In the genomic region with DNA sequence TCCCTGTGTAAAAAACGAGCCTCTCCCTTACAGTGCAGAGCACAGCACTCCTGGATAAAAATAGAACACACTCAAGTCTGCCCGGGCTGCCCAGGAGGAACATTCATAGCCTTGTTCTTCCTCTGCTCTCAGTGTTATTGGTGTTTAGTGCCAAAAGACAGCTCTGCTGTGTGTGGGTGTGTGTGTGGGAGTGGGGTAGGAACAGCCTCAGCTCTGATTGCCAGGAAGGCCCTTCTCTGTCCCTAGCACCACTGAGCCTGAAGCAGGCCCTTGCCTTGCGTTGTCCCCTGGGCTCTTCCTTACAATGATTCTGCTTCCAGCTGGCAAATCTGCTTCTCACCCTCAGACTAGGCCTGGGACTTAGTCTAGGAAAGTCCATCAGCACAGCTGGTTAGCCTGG, we compare ENCODE assay signal across 15 mouse cellular contexts. TPM values are rescaled to one million over a fixed set of nuclear protein-coding genes. Genes with fewer than 3 reads are reported as not detected.
DNase-seq lines count a peak whose midpoint lies in the region; ATAC-seq and TF ChIP-seq lines count a peak whose summit lies in the region.
"Had no signal": no experiment of that assay in that cellular context is flagged by ENCODE, and none has a peak within 500 bp of the region (broad histone marks: within the 10 kb centered on the region; RNA-seq: fewer than 3 reads in every experiment).

No protein-coding gene starts in this region.

- 33% methylated on average over 3 of the region's 3 CpGs for WGBS in kidney, postnatal 0 days
- WGBS in thymus, adult 2 months = 40% methylated on average over 3 of the region's 3 CpGs

- peak; percentile 16 for DNase-seq in cerebellum, postnatal 25 days
- DNase-seq in cerebellum, adult 18-20 months = no peak
- peak; percentile 10 for DNase-seq in kidney, postnatal 0 days (ENCODE audit: low spot score)
- DNase-seq in kidney, postnatal 25 days = no peak
- peak; percentile 80 for DNase-seq in brain, adult 2 months (ENCODE audit: low read depth, low spot score)
- DNase-seq in left cerebral cortex, adult 9 months (ENCODE audit: low spot score in 2 of 2) = peak; percentile 14 to 56
- no peak for DNase-seq in liver
- DNase-seq in thymus, adult 2 months = no peak
- DNase-seq: kidney, postnatal 14 days; lung, postnatal 4 days; thymus, adult 18-20 months had no signal

- TF ChIP-seq POLR2A in thymus, adult 2 months (IDR thresholded peaks at IDR 0.05; ENCODE audit: control insufficient read depth, extremely low read depth, insufficient read depth, low read length, poor library complexity) = no peak

- no peak for ATAC-seq in kidney, postnatal 0 days (replicated peaks; ENCODE audit: low FRiP score, low read depth)
- ATAC-seq: activated CD4-positive, CD25-positive, alpha-beta regulatory T cell, adult 4 months; forebrain, embryonic 14.5 days had no signal

- no peaks in the 10 kb centered on the region for H3K36me3 ChIP-seq in kidney, postnatal 0 days (ENCODE audit: insufficient read depth, low read length)
- no peaks in the 10 kb centered on the region for H3K36me3 ChIP-seq in thymus, adult 2 months (ENCODE audit: control insufficient read depth, insufficient read depth, low read length)

- no peaks in the 10 kb centered on the region for H3K27me3 ChIP-seq in kidney, postnatal 0 days (ENCODE audit: insufficient read depth, low read length)
- no peaks in the 10 kb centered on the region for H3K27me3 ChIP-seq in thymus, adult 2 months (ENCODE audit: control insufficient read depth, insufficient read depth, low read length)

- TF ChIP-seq CTCF in kidney, postnatal 0 days (IDR thresholded peaks at IDR 0.05; ENCODE audit: low read depth) = no peak
- TF ChIP-seq CTCF in thymus, adult 2 months (IDR thresholded peaks at IDR 0.05; ENCODE audit: borderline replicate concordance, control insufficient read depth, extremely low read depth, insufficient read depth, low read length, poor library complexity) = no peak

- no peaks in the 10 kb centered on the region for H3K9me3 ChIP-seq in kidney, postnatal 0 days (replicated peaks; ENCODE audit: low read length)

- H3K27ac ChIP-seq in kidney, postnatal 0 days = no peak overlapping the region
- H3K27ac ChIP-seq in thymus, adult 2 months (ENCODE audit: control insufficient read depth, insufficient read depth, low read length) = no peak overlapping the region
- H3K27ac ChIP-seq: liver, embryonic 14.5 days had no signal

- H3K9ac ChIP-seq in kidney, postnatal 0 days (ENCODE audit: low read depth, low read length) = no peak overlapping the region
- H3K9ac ChIP-seq: liver, embryonic 14.5 days had no signal

- no peak overlapping the region for H3K4me3 ChIP-seq in kidney, postnatal 0 days (replicated peaks; ENCODE audit: low read depth, low read length)
- no peak overlapping the region for H3K4me3 ChIP-seq in thymus, adult 2 months (ENCODE audit: control insufficient read depth, insufficient read depth, low read length)

- H3K4me1 ChIP-seq in kidney, postnatal 0 days (replicated peaks; ENCODE audit: insufficient read depth, low read length) = no peaks in the 10 kb centered on the region
- peaks cover 25% of the 10 kb centered on the region for H3K4me1 ChIP-seq in thymus, adult 2 months (replicated peaks; ENCODE audit: control insufficient read depth, insufficient read depth, low read length)

- no peak overlapping the region for H3K4me2 ChIP-seq in kidney, postnatal 0 days (ENCODE audit: low read length)

RNA-seq across cellular contexts. Expression of a gene that starts 36.4 kb away (rescaled TPM):
- polyA plus RNA-seq in kidney, postnatal 0 days (2015; fragmentation: Nextera tagmentation; extraction: Ambion mirVana) = not detected in 2 replicates
- polyA plus RNA-seq in thymus, adult 2 months (2012; rRNA removed) = not detected in 2 replicates
- polyA plus RNA-seq: activated CD4-positive, CD25-positive, alpha-beta regulatory T cell, adult 4 months; forebrain, embryonic 14.5 days; small intestine, adult 2 months had no signal

RNA-seq across cellular contexts. Expression of a gene that starts 50.1 kb away (rescaled TPM):
- polyA plus RNA-seq in kidney, postnatal 0 days (2015; fragmentation: Nextera tagmentation; extraction: Ambion mirVana) = not detected in 2 replicates
- not detected in 2 replicates for polyA plus RNA-seq in thymus, adult 2 months (2012; rRNA removed)
- polyA plus RNA-seq: activated CD4-positive, CD25-positive, alpha-beta regulatory T cell, adult 4 months; forebrain, embryonic 14.5 days; liver, embryonic 14.5 days; small intestine, adult 2 months had no signal

Comparison
In these comparisons a context has a peak if more than half of its experiments do, and no peak if none do; other contexts are left out.
1. DNase-seq: peak in cerebellum, postnatal 25 days (2 of 2), kidney, postnatal 0 days (single experiment), brain, adult 2 months (single experiment) and left cerebral cortex, adult 9 months (2 of 2); none in cerebellum, adult 18-20 months (0 of 2), kidney, postnatal 25 days (0 of 2), liver (single experiment) and thymus, adult 2 months (single experiment).